Mouse (Mus musculus): ENCODE measurements around the gene 1700109H08Rik. TPM values are rescaled to one million over a fixed set of nuclear protein-coding genes. Genes with fewer than 3 reads are reported as not detected.
A peak's percentile ranks its signal among the peaks of the same experiment; 100 is the strongest.

1700109H08Rik gene
- polyA plus RNA-seq, 1 experiment: 0.38 TPM

DNA sequence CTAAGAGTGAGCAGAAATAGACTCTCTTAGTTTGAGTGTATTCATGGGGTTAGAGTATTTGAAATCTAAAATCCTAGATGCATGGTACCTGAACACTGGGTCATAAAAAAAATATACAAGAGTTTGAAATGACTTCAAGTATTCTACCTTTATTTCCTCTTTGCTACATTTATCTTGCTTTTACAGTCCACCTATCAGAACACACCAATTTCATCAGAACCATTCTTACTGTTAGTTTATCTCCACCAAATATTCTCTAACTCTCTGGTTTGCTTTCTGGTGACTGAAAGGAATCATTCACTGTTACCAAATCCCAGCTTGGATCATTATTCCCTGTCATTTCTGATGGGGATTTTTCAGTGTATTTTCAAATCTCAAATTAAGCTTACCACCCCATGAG is 25.8 kb downstream of the 1700109H08Rik start:
- peak overlapping the region; percentile 86 for H3K4me2 ChIP-seq (ENCODE audit: low read depth)
- no peak for TF ChIP-seq MYOG (IDR thresholded peaks at IDR 0.05; ENCODE audit: control insufficient read depth in 1 of 3, insufficient read depth in 1 of 3, insufficient read length in 2 of 3, low read depth in 2 of 3)
- TF ChIP-seq E2F4 (IDR thresholded peaks at IDR 0.05; ENCODE audit: insufficient read depth): no peak
- no peak for TF ChIP-seq MAX (IDR thresholded peaks at IDR 0.05; ENCODE audit: low read depth)
- TF ChIP-seq REST (IDR thresholded peaks at IDR 0.05; ENCODE audit: insufficient read depth, insufficient read length): no peak
- TF ChIP-seq MYOD1 (IDR thresholded peaks at IDR 0.05; ENCODE audit: control insufficient read depth in 1 of 3, insufficient read length in 2 of 3, low read depth in 2 of 3): no peak
- TF ChIP-seq CEBPB (IDR thresholded peaks at IDR 0.05; ENCODE audit: insufficient read depth, poor library complexity, severe bottlenecking): no peak
- TF ChIP-seq POLR2AphosphoS2 (IDR thresholded peaks at IDR 0.05; ENCODE audit: insufficient read length, low read depth): no peak
- no peak overlapping the region for H3ac ChIP-seq (ENCODE audit: control insufficient read depth, insufficient read length)
- peak overlapping the region; percentile 93 for H3K4me3 ChIP-seq
- H3K79me2 ChIP-seq (ENCODE audit: control insufficient read depth, insufficient read depth): peaks cover 7% of the 10 kb centered on the region
- H3K36me3 ChIP-seq (ENCODE audit: control insufficient read depth, insufficient read depth): no peaks in the 10 kb centered on the region
- no peaks in the 10 kb centered on the region for H3K27me3 ChIP-seq (ENCODE audit: control insufficient read depth, insufficient read depth, insufficient read length)

- Histone ChIP-seq H3K27me3 (ENCODE audit: control insufficient read depth, insufficient read depth, insufficient read length) (no peaks in the 10 kb centered on the region), H3K36me3 (ENCODE audit: control insufficient read depth, insufficient read depth) (no peaks in the 10 kb centered on the region), H3K79me2 (ENCODE audit: control insufficient read depth, insufficient read depth) (peaks cover 7% of the 10 kb centered on the region), H3K4me3 (no peak overlapping the region), H3ac (ENCODE audit: control insufficient read depth, insufficient read length) (no peak overlapping the region), H3K4me2 (ENCODE audit: low read depth) (no peak overlapping the region)
- TF ChIP-seq POLR2A (IDR thresholded peaks at IDR 0.05; ENCODE audit: insufficient read length, low read depth) (no peak), MYOG (IDR thresholded peaks at IDR 0.05; ENCODE audit: control insufficient read depth in 1 of 3, insufficient read depth in 1 of 3, insufficient read length in 2 of 3, low read depth in 2 of 3) (no peak), TCF12 (IDR thresholded peaks at IDR 0.05; ENCODE audit: insufficient read depth, poor library complexity, severe bottlenecking) (no peak), SRF (IDR thresholded peaks at IDR 0.05; ENCODE audit: control insufficient read depth, insufficient read length, low read depth) (no peak), CEBPB (IDR thresholded peaks at IDR 0.05; ENCODE audit: insufficient read depth, poor library complexity, severe bottlenecking) (no peak)
Measured at GRCm38 (mm10) chr5:3598766-3599165, 27.4 kb downstream of the 1700109H08Rik start.

GRCm38 (mm10) chr5:3600298-3600697 is 28.9 kb downstream of the 1700109H08Rik start:
- no peak overlapping the region for H3ac ChIP-seq (ENCODE audit: control insufficient read depth, insufficient read length)
- no peaks in the 10 kb centered on the region for H3K27me3 ChIP-seq (ENCODE audit: control insufficient read depth, insufficient read depth, insufficient read length)
- H3K4me3 ChIP-seq: no peak overlapping the region
- H3K79me2 ChIP-seq (ENCODE audit: control insufficient read depth, insufficient read depth): peaks cover 4% of the 10 kb centered on the region
- no peak for TF ChIP-seq USF1 (IDR thresholded peaks at IDR 0.05; ENCODE audit: low read depth)
- no peak for TF ChIP-seq TCF12 (IDR thresholded peaks at IDR 0.05; ENCODE audit: insufficient read depth, poor library complexity, severe bottlenecking)
- no peak for TF ChIP-seq SRF (IDR thresholded peaks at IDR 0.05; ENCODE audit: control insufficient read depth, insufficient read length, low read depth)
- no peak for TF ChIP-seq MAX (IDR thresholded peaks at IDR 0.05; ENCODE audit: low read depth)
- TF ChIP-seq TCF3 (IDR thresholded peaks at IDR 0.05; ENCODE audit: insufficient read length, low read depth): no peak
- TF ChIP-seq REST (IDR thresholded peaks at IDR 0.05; ENCODE audit: insufficient read depth, insufficient read length): no peak
- TF ChIP-seq CEBPB (IDR thresholded peaks at IDR 0.05; ENCODE audit: insufficient read depth, poor library complexity, severe bottlenecking): no peak
- no peak for TF ChIP-seq POLR2AphosphoS2 (IDR thresholded peaks at IDR 0.05; ENCODE audit: insufficient read length, low read depth)
- no peak for TF ChIP-seq MYOG (IDR thresholded peaks at IDR 0.05; ENCODE audit: control insufficient read depth in 1 of 3, insufficient read depth in 1 of 3, insufficient read length in 2 of 3, low read depth in 2 of 3)
- TF ChIP-seq MYOD1 (IDR thresholded peaks at IDR 0.05; ENCODE audit: control insufficient read depth in 1 of 3, insufficient read length in 2 of 3, low read depth in 2 of 3): no peak
- TF ChIP-seq E2F4 (IDR thresholded peaks at IDR 0.05; ENCODE audit: insufficient read depth): no peak
- TF ChIP-seq POLR2A (IDR thresholded peaks at IDR 0.05; ENCODE audit: insufficient read length, low read depth): no peak
- H3K4me2 ChIP-seq (ENCODE audit: low read depth): no peak overlapping the region
- H3K36me3 ChIP-seq (ENCODE audit: control insufficient read depth, insufficient read depth): peaks cover 7% of the 10 kb centered on the region

DNA sequence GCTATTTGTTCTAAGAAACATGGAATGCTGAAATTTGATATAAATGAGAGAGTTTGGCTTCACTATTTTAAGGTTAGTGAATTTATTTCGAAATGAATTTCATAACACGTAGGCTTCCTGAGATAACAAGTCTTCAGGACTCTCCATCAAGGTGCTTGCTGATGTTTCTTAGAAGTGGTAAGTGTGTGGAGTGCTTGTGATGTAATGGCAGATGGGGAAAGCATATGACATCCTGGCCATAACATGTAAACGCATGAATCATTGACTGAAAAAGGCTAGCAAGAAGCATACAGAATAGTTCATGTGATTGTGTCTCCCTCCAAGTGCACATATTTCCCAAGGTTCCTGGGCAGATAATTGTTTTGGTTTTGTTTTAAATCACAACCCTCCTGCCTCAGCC is 29.4 kb downstream of the 1700109H08Rik start:
- no peak overlapping the region for H3ac ChIP-seq (ENCODE audit: control insufficient read depth, insufficient read length)
- TF ChIP-seq REST (IDR thresholded peaks at IDR 0.05; ENCODE audit: insufficient read depth, insufficient read length) (no peak), USF1 (IDR thresholded peaks at IDR 0.05; ENCODE audit: low read depth) (no peak), TCF3 (IDR thresholded peaks at IDR 0.05; ENCODE audit: insufficient read length, low read depth) (no peak), MYOD1 (IDR thresholded peaks at IDR 0.05; ENCODE audit: control insufficient read depth in 1 of 3, insufficient read length in 2 of 3, low read depth in 2 of 3) (no peak), POLR2AphosphoS2 (IDR thresholded peaks at IDR 0.05; ENCODE audit: insufficient read length, low read depth) (no peak), E2F4 (IDR thresholded peaks at IDR 0.05; ENCODE audit: insufficient read depth) (no peak), SRF (IDR thresholded peaks at IDR 0.05; ENCODE audit: control insufficient read depth, insufficient read length, low read depth) (no peak), POLR2A (IDR thresholded peaks at IDR 0.05; ENCODE audit: insufficient read length, low read depth) (no peak), CEBPB (IDR thresholded peaks at IDR 0.05; ENCODE audit: insufficient read depth, poor library complexity, severe bottlenecking) (no peak), TCF12 (IDR thresholded peaks at IDR 0.05; ENCODE audit: insufficient read depth, poor library complexity, severe bottlenecking) (no peak), MYOG (IDR thresholded peaks at IDR 0.05; ENCODE audit: control insufficient read depth in 1 of 3, insufficient read depth in 1 of 3, insufficient read length in 2 of 3, low read depth in 2 of 3) (no peak), MAX (IDR thresholded peaks at IDR 0.05; ENCODE audit: low read depth) (no peak)

GRCm38 (mm10) chr5:3607114-3607513 is 35.7 kb downstream of the 1700109H08Rik start:
- H3K4me3 ChIP-seq: no peak overlapping the region
- no peak for TF ChIP-seq E2F4 (IDR thresholded peaks at IDR 0.05; ENCODE audit: insufficient read depth)
- TF ChIP-seq TCF12 (IDR thresholded peaks at IDR 0.05; ENCODE audit: insufficient read depth, poor library complexity, severe bottlenecking): no peak
- TF ChIP-seq TCF3 (IDR thresholded peaks at IDR 0.05; ENCODE audit: insufficient read length, low read depth): no peak
- TF ChIP-seq MYOG (IDR thresholded peaks at IDR 0.05; ENCODE audit: control insufficient read depth in 1 of 3, insufficient read depth in 1 of 3, insufficient read length in 2 of 3, low read depth in 2 of 3): no peak
- H3K79me2 ChIP-seq (ENCODE audit: control insufficient read depth, insufficient read depth): no peaks in the 10 kb centered on the region
- no peak overlapping the region for H3ac ChIP-seq (ENCODE audit: control insufficient read depth, insufficient read length)
- peaks cover 10% of the 10 kb centered on the region for H3K36me3 ChIP-seq (ENCODE audit: control insufficient read depth, insufficient read depth)
- no peak overlapping the region for H3K4me2 ChIP-seq (ENCODE audit: low read depth)
- H3K27me3 ChIP-seq (ENCODE audit: control insufficient read depth, insufficient read depth, insufficient read length): no peaks in the 10 kb centered on the region

More for the DNA sequence above, 29.4 kb downstream of the 1700109H08Rik start:
- no peak overlapping the region for H3K4me2 ChIP-seq (ENCODE audit: low read depth)
- no peak overlapping the region for H3K4me3 ChIP-seq
- H3K27me3 ChIP-seq (ENCODE audit: control insufficient read depth, insufficient read depth, insufficient read length): no peaks in the 10 kb centered on the region
- H3K36me3 ChIP-seq (ENCODE audit: control insufficient read depth, insufficient read depth): peaks cover 7% of the 10 kb centered on the region
- H3K79me2 ChIP-seq (ENCODE audit: control insufficient read depth, insufficient read depth): no peaks in the 10 kb centered on the region

Measured in myocyte (in vitro differentiated cells).